Mouse (Mus musculus) liver, embryonic 15.5 days (tissue): ENCODE measurements around the gene Ypel3. TPM values are rescaled to one million over a fixed set of nuclear protein-coding genes. Genes with fewer than 3 reads are reported as not detected.
"Not testable (repeated sequence)": the region's sequence is repeated elsewhere in the genome, so short reads cannot be mapped to it uniquely, and the experiment has no call there.

ENCODE experiments used
- ATAC-seq: fragments of 200-750 bp; cut with Nextera tagmentation; 2 replicates; pipeline ENCODE4 v1.8.0; 2017; ENCODE audit warnings: moderate number of reproducible peaks, mild to moderate bottlenecking, moderate library complexity; ENCODE audit not compliant: insufficient read depth
- H3K27ac ChIP-seq: fragments of 300-500 bp; sonication (generic); replicated peaks from 2 replicates; pipeline ENCODE4 v1.5.1; 2015; ENCODE audit warnings: mild to moderate bottlenecking, inconsistent platforms
- H3K27me3 ChIP-seq: fragments of 300-500 bp; sonication (generic); 2 replicates; pipeline ENCODE4 v1.6.1; 2015; ENCODE audit warnings: mild to moderate bottlenecking, inconsistent platforms
- H3K36me3 ChIP-seq: fragments of 300-500 bp; sonication (generic); replicated peaks from 2 replicates; pipeline ENCODE4 v1.6.1; 2015; ENCODE audit warnings: moderate library complexity, mild to moderate bottlenecking, inconsistent platforms
- H3K4me1 ChIP-seq: fragments of 300-500 bp; sonication (generic); replicated peaks from 2 replicates; pipeline ENCODE4 v1.6.1; 2015; ENCODE audit warnings: inconsistent platforms
- H3K4me2 ChIP-seq: fragments of 300-500 bp; sonication (generic); 2 replicates; pipeline ENCODE4 v1.6.1; 2015; ENCODE audit warnings: moderate library complexity, mild to moderate bottlenecking, inconsistent platforms
- H3K4me3 ChIP-seq: fragments of 300-500 bp; sonication (generic); replicated peaks from 2 replicates; pipeline ENCODE4 v1.5.1; 2015; ENCODE audit warnings: mild to moderate bottlenecking, inconsistent platforms
- H3K9ac ChIP-seq: fragments of 300-500 bp; sonication (generic); 2 replicates; pipeline ENCODE4 v1.6.1; 2015; ENCODE audit warnings: moderate library complexity, mild to moderate bottlenecking, inconsistent platforms
- H3K9me3 ChIP-seq: fragments of 300-500 bp; sonication (generic); replicated peaks from 2 replicates; pipeline ENCODE4 v1.6.1; 2016; ENCODE audit warnings: inconsistent platforms
- WGBS: fragments of 180-500 bp; shearing (Covaris S2); methylation state at CpG from one replicate; pipeline ENCODE4 v1.1.7; 2015; ENCODE audit warnings: mixed read lengths; ENCODE audit not compliant: insufficient replicate concordance; 5-methylcytosine and 5-hydroxymethylcytosine counted together
- polyA plus RNA-seq: library from polyadenylated mRNA; unstranded; fragments of >200 nt; fragmentation: Nextera tagmentation; extraction: Ambion mirVana; gene quantifications from 2 replicates; pipeline ENCODE4 v1.2.1, GENCODE M21; 2015

Gene Ypel3
- polyA plus RNA-seq, 1 experiment from 2014 or later = 103 TPM

GRCm38 (mm10) chr7:126766201-126766600 lies 10.6 kb upstream of the Ypel3 start, which contains the start of gene Gdpd3:
Gene Gdpd3 (plus strand): TSS chr7:126766334.
- H3K4me2 ChIP-seq = no peak within 1 kb of the TSS
- 81% methylated on average over 16 of the region's 16 CpGs for WGBS
- no peaks in the 10 kb centered on the region for H3K27me3 ChIP-seq
- peaks cover 68% of the 10 kb centered on the region for H3K36me3 ChIP-seq
- H3K27ac ChIP-seq = no peak within 1 kb of the TSS
- no peak within 1 kb of the TSS for H3K4me3 ChIP-seq
- no peak within 1 kb of the TSS for H3K9ac ChIP-seq
- H3K4me1 ChIP-seq = peaks cover 49% of the 10 kb centered on the region
- no peaks in the 10 kb centered on the region for H3K9me3 ChIP-seq
- no peak; the same call in 1 of the 2 replicates for ATAC-seq

- Histone ChIP-seq H3K9ac (no peak overlapping the region), H3K27me3 (no peaks in the 10 kb centered on the region), H3K36me3 (peaks cover 68% of the 10 kb centered on the region), H3K9me3 (no peaks in the 10 kb centered on the region), H3K4me2 (no peak overlapping the region), H3K27ac (no peak overlapping the region), H3K4me3 (no peak overlapping the region), H3K4me1 (peaks cover 43% of the 10 kb centered on the region)
- ATAC-seq = no peak
- 84% methylated on average over 8 of the region's 8 CpGs for WGBS
Observed at GRCm38 (mm10) chr7:126767001-126767400, 9.8 kb upstream of the Ypel3 start.

GRCm38 (mm10) chr7:126770784-126771183 lies 6.0 kb upstream of the Ypel3 start:
- Histone ChIP-seq H3K36me3 (peaks cover 41% of the 10 kb centered on the region), H3K27me3 (no peaks in the 10 kb centered on the region), H3K27ac (no peak overlapping the region), H3K9me3 (no peaks in the 10 kb centered on the region), H3K9ac (no peak overlapping the region), H3K4me3 (no peak overlapping the region), H3K4me1 (peaks cover 38% of the 10 kb centered on the region), H3K4me2 (no peak overlapping the region)
- no peak for ATAC-seq
- 57% methylated on average over 12 of the region's 12 CpGs for WGBS

- Histone ChIP-seq H3K9me3 (no peaks in the 10 kb centered on the region), H3K4me1 (peaks cover 53% of the 10 kb centered on the region), H3K27me3 (no peaks in the 10 kb centered on the region), H3K4me3 (no peak overlapping the region), H3K4me2 (no peak overlapping the region), H3K27ac (no peak overlapping the region), H3K9ac (no peak overlapping the region), H3K36me3 (peaks cover 23% of the 10 kb centered on the region)
- ATAC-seq = no peak
- 60% methylated on average over 2 of the region's 2 CpGs for WGBS
Observed at GRCm38 (mm10) chr7:126773351-126773750, 3.4 kb upstream of the Ypel3 start.

- WGBS = 34% methylated on average over 2 of the region's 2 CpGs
- Histone ChIP-seq H3K9me3 (no peaks in the 10 kb centered on the region), H3K4me2 (no peak overlapping the region), H3K4me1 (peaks cover 62% of the 10 kb centered on the region), H3K4me3 (no peak overlapping the region), H3K27me3 (no peaks in the 10 kb centered on the region), H3K36me3 (peaks cover 22% of the 10 kb centered on the region), H3K9ac (no peak overlapping the region), H3K27ac (0 out of 2 replicates have a peak overlapping the region, but pooled peaks have one; percentile 39)
- no peak for ATAC-seq
Observed at GRCm38 (mm10) chr7:126774463-126774862, 2.3 kb upstream of the Ypel3 start.

- no peak overlapping the region for H3K9ac ChIP-seq
- no peak for ATAC-seq
- H3K4me1 ChIP-seq = peaks cover 71% of the 10 kb centered on the region
- 69% methylated on average over 10 of the region's 10 CpGs for WGBS
- no peak overlapping the region for H3K4me3 ChIP-seq
- H3K27me3 ChIP-seq = no peaks in the 10 kb centered on the region
- peaks cover 25% of the 10 kb centered on the region for H3K36me3 ChIP-seq
- H3K4me2 ChIP-seq = peak overlapping the region; percentile 93
- H3K9me3 ChIP-seq = no peaks in the 10 kb centered on the region
- 0 out of 2 replicates have a peak overlapping the region, but pooled peaks have one; percentile 39 for H3K27ac ChIP-seq
Observed at GRCm38 (mm10) chr7:126775185-126775977, 1.4 kb upstream of the Ypel3 start.

GRCm38 (mm10) chr7:126775978-126776234 lies 849 bp upstream of the Ypel3 start:
- WGBS = 69% methylated on average over 3 of the region's 3 CpGs
- no peaks in the 10 kb centered on the region for H3K27me3 ChIP-seq
- peak overlapping the region; percentile 87 for H3K27ac ChIP-seq
- peak overlapping the region; percentile 93 for H3K4me2 ChIP-seq
- H3K9me3 ChIP-seq = no peaks in the 10 kb centered on the region
- no peak for ATAC-seq
- peaks cover 74% of the 10 kb centered on the region for H3K4me1 ChIP-seq
- H3K9ac ChIP-seq = no peak overlapping the region
- H3K4me3 ChIP-seq = peak overlapping the region; percentile 87; the same call in 1 of the 2 replicates
- peaks cover 25% of the 10 kb centered on the region for H3K36me3 ChIP-seq

GRCm38 (mm10) chr7:126777476-126777875 lies 721 bp downstream of the Ypel3 start:
- peak overlapping the region; percentile 97 for H3K27ac ChIP-seq
- peak overlapping the region; percentile 87 for H3K4me3 ChIP-seq
- peaks cover 22% of the 10 kb centered on the region for H3K36me3 ChIP-seq
- WGBS = 66% methylated on average over 10 of the region's 10 CpGs
- peak overlapping the region; percentile 100 for H3K9ac ChIP-seq
- H3K4me1 ChIP-seq = peaks cover 85% of the 10 kb centered on the region
- ATAC-seq = no peak
- H3K27me3 ChIP-seq = no peaks in the 10 kb centered on the region
- no peaks in the 10 kb centered on the region for H3K9me3 ChIP-seq
- H3K4me2 ChIP-seq = peak overlapping the region; percentile 93

- H3K9me3 ChIP-seq = no peaks in the 10 kb centered on the region
- peaks cover 92% of the 10 kb centered on the region for H3K4me1 ChIP-seq
- H3K27me3 ChIP-seq = no peaks in the 10 kb centered on the region
- H3K9ac ChIP-seq = peak overlapping the region; percentile 100; the same call in 1 of the 2 replicates
- WGBS = 97% methylated on average over 3 of the region's 3 CpGs
- no peak for ATAC-seq
- H3K36me3 ChIP-seq = peaks cover 26% of the 10 kb centered on the region
- H3K27ac ChIP-seq = 0 out of 2 replicates have a peak overlapping the region, but pooled peaks have one; percentile 1
- peak overlapping the region; percentile 87 for H3K4me3 ChIP-seq
- H3K4me2 ChIP-seq = peak overlapping the region; percentile 93
Observed at GRCm38 (mm10) chr7:126778147-126778546, 1.4 kb downstream of the Ypel3 start.

- H3K9ac ChIP-seq, H3K9me3 ChIP-seq, H3K4me2 ChIP-seq, ATAC-seq, H3K4me3 ChIP-seq, H3K27ac ChIP-seq, H3K27me3 ChIP-seq: not testable (repeated sequence)
- 79% methylated on average over 7 of the region's 7 CpGs for WGBS
- Histone ChIP-seq H3K36me3 (peaks cover 30% of the 10 kb centered on the region), H3K4me1 (peaks cover 84% of the 10 kb centered on the region)
Observed at GRCm38 (mm10) chr7:126779101-126779500, 2.3 kb downstream of the Ypel3 start.

- peak overlapping the region; percentile 50 for H3K9ac ChIP-seq
- no peaks in the 10 kb centered on the region for H3K27me3 ChIP-seq
- H3K36me3 ChIP-seq = peaks cover 42% of the 10 kb centered on the region
- H3K4me3 ChIP-seq = peak overlapping the region; percentile 55
- H3K27ac ChIP-seq = peak overlapping the region; percentile 48; the same call in 1 of the 2 replicates
- no peaks in the 10 kb centered on the region for H3K9me3 ChIP-seq
- peak overlapping the region; percentile 86 for H3K4me2 ChIP-seq
- peak; percentile 13; the same call in 1 of the 2 replicates for ATAC-seq
- peaks cover 73% of the 10 kb centered on the region for H3K4me1 ChIP-seq
- WGBS = under 1% methylated on average over 21 of the region's 21 CpGs
Observed at GRCm38 (mm10) chr7:126779983-126780970, 3.5 kb downstream of the Ypel3 start.
